Mouse (Mus musculus) heart, embryonic 16.5 days (tissue): ENCODE data around the gene Ssbp2. TPM values are rescaled to one million over a fixed set of nuclear protein-coding genes. Genes with fewer than 3 reads are reported as not detected.

Experiments
- ATAC-seq: fragments of 200-750 bp; cut with Nextera tagmentation; replicated peaks from 2 replicates; pipeline ENCODE4 v1.8.0; 2017; ENCODE audit warnings: moderate number of reproducible peaks; ENCODE audit not compliant: insufficient read depth, low FRiP score; ENCODE audit errors: extremely low read depth
- H3K27ac ChIP-seq: fragments of 300-500 bp; sonication (generic); 2 replicates; pipeline ENCODE4 v1.5.1; 2014; ENCODE audit warnings: mild to moderate bottlenecking, low read length, control low read depth, moderate library complexity
- H3K27me3 ChIP-seq: fragments of 300-500 bp; sonication (generic); 2 replicates; pipeline ENCODE4 v1.6.1; 2014; ENCODE audit warnings: low read length, mixed read lengths; ENCODE audit not compliant: control insufficient read depth, insufficient read depth
- H3K36me3 ChIP-seq: fragments of 300-500 bp; sonication (generic); 2 replicates; pipeline ENCODE4 v1.6.1; 2014; ENCODE audit not compliant: control insufficient read depth, insufficient read depth
- H3K4me1 ChIP-seq: fragments of 300-500 bp; sonication (generic); 2 replicates; pipeline ENCODE4 v1.6.1; 2014; ENCODE audit warnings: low read length, mixed read lengths; ENCODE audit not compliant: control insufficient read depth, insufficient read depth
- H3K4me2 ChIP-seq: fragments of 300-500 bp; sonication (generic); 2 replicates; pipeline ENCODE4 v1.6.1; 2014; ENCODE audit warnings: low read depth, mild to moderate bottlenecking, control low read depth, low read length
- H3K4me3 ChIP-seq: fragments of 300-500 bp; sonication (generic); 2 replicates; pipeline ENCODE4 v1.5.1; 2014; ENCODE audit warnings: mild to moderate bottlenecking, control low read depth, low read length
- H3K9ac ChIP-seq: fragments of 300-500 bp; sonication (generic); 2 replicates; pipeline ENCODE4 v1.6.1; 2014; ENCODE audit warnings: low read length, control low read depth
- H3K9me3 ChIP-seq: fragments of 300-500 bp; sonication (generic); replicated peaks from 2 replicates; pipeline ENCODE4 v1.6.1; 2016; ENCODE audit warnings: low read length; ENCODE audit not compliant: control insufficient read depth
- WGBS: fragments of 180-500 bp; shearing (Covaris S2); extraction: QIAGEN DNeasy Blood & Tissue Kit; methylation state at CpG from one replicate; pipeline ENCODE4 v1.1.7; 2014; 5-methylcytosine and 5-hydroxymethylcytosine counted together
- polyA plus RNA-seq: library from polyadenylated mRNA; unstranded; fragments of >200 nt; fragmentation: Nextera tagmentation; extraction: Ambion mirVana; gene quantifications from 2 replicates; pipeline ENCODE4 v1.2.1, GENCODE M21; 2015

Gene Ssbp2
- polyA plus RNA-seq, 1 experiment from 2014 or later: 111 TPM

GRCm38 (mm10) chr13:91616050-91616449, 156.0 kb downstream of the Ssbp2 start:
- no peak for ATAC-seq
- H3K4me1 ChIP-seq: no peaks in the 10 kb centered on the region
- H3K27ac ChIP-seq: no peak overlapping the region
- WGBS: 85% methylated on average over 3 of the region's 3 CpGs
- no peaks in the 10 kb centered on the region for H3K9me3 ChIP-seq
- H3K36me3 ChIP-seq: no peaks in the 10 kb centered on the region
- H3K4me3 ChIP-seq: no peak overlapping the region
- no peak overlapping the region for H3K9ac ChIP-seq
- no peak overlapping the region for H3K4me2 ChIP-seq
- no peaks in the 10 kb centered on the region for H3K27me3 ChIP-seq

GRCm38 (mm10) chr13:91616876-91617275, 156.8 kb downstream of the Ssbp2 start:
- H3K4me3 ChIP-seq: no peak overlapping the region
- H3K27me3 ChIP-seq: no peaks in the 10 kb centered on the region
- no peak overlapping the region for H3K9ac ChIP-seq
- H3K4me1 ChIP-seq: no peaks in the 10 kb centered on the region
- no peaks in the 10 kb centered on the region for H3K9me3 ChIP-seq
- no peak for ATAC-seq
- no peak overlapping the region for H3K27ac ChIP-seq
- no peaks in the 10 kb centered on the region for H3K36me3 ChIP-seq
- WGBS: 93% methylated on average over 5 of the region's 5 CpGs
- no peak overlapping the region for H3K4me2 ChIP-seq

DNA sequence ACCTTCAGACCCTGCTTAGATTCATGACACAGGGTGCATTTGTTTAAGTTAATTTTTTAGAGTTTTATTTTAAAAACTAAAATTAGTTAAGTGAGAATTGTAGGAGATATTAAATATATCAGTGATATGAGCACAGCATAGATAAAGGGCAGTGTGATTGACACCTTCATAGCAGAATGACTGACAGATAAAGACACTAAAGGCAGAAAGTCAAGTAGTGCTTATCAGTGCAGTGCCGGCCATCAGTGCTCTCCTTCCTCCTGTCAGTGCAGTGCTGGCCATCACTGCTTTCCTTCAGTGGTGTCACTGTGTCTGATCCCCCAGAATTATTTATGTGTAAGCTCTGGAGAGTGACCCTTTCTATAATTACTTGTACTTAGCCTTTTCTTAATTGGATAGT, 159.3 kb downstream of the Ssbp2 start:
- Histone ChIP-seq H3K4me3 (no peak overlapping the region), H3K4me2 (no peak overlapping the region), H3K36me3 (no peaks in the 10 kb centered on the region), H3K27ac (no peak overlapping the region), H3K9ac (no peak overlapping the region), H3K4me1 (no peaks in the 10 kb centered on the region), H3K27me3 (no peaks in the 10 kb centered on the region), H3K9me3 (no peaks in the 10 kb centered on the region)
- WGBS: 16% methylated on average over 1 of the region's 1 CpGs
- no peak for ATAC-seq

DNA sequence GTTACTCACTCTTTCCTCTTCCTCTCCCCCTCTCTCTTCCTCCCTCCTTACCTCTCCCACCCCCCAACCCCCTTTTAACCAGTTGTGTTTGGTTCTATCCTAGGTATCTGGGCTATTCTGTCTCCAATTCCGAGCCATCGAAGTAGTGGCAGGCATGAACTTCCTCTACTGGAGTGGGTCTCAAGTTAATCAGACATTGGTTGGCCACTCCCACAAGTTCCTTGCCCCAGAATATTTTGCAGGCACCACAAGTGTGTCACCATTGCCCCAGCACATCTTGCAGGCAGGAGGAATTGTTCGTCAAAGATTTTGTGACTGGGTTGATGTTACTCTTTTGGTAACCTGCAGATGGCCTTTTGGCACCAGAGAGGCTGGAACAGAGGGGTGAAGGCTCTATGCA, 160.5 kb downstream of the Ssbp2 start:
- H3K4me1 ChIP-seq: no peaks in the 10 kb centered on the region
- no peak overlapping the region for H3K27ac ChIP-seq
- 90% methylated on average over 3 of the region's 3 CpGs for WGBS
- no peak overlapping the region for H3K9ac ChIP-seq
- no peaks in the 10 kb centered on the region for H3K9me3 ChIP-seq
- H3K4me2 ChIP-seq: no peak overlapping the region
- no peak overlapping the region for H3K4me3 ChIP-seq
- no peaks in the 10 kb centered on the region for H3K36me3 ChIP-seq
- ATAC-seq: no peak
- no peaks in the 10 kb centered on the region for H3K27me3 ChIP-seq

- Histone ChIP-seq H3K9me3 (no peaks in the 10 kb centered on the region), H3K4me2 (no peak overlapping the region), H3K4me3 (no peak overlapping the region), H3K4me1 (peaks cover 5% of the 10 kb centered on the region), H3K27ac (no peak overlapping the region), H3K9ac (no peak overlapping the region), H3K36me3 (no peaks in the 10 kb centered on the region), H3K27me3 (no peaks in the 10 kb centered on the region)
- 75% methylated on average over 9 of the region's 9 CpGs for WGBS
- no peak for ATAC-seq
Observed at GRCm38 (mm10) chr13:91631291-91631799, 171.3 kb downstream of the Ssbp2 start.

DNA sequence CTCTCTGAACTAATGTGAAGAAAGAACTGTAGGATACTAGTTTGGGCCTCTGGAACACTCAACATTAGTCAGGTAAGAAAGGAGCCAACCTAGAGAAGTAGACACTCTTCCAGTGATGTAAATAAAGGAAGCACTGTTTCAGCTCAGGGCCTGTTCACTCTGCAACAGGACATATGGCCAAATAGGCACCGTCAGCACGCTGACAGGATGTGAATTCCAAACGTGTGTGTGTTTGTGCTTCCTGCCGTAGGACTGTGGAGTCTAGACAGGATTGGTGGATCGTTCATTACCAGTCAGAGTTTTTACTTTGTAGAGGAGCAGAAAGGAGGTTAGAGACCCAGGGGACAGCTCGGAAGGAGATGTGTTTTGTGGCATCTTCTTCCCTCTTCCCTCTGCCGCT, 174.0 kb downstream of the Ssbp2 start:
- Histone ChIP-seq H3K9me3 (no peaks in the 10 kb centered on the region), H3K4me2 (no peak overlapping the region), H3K36me3 (no peaks in the 10 kb centered on the region), H3K9ac (no peak overlapping the region), H3K27me3 (no peaks in the 10 kb centered on the region), H3K4me3 (no peak overlapping the region), H3K4me1 (peaks cover 8% of the 10 kb centered on the region), H3K27ac (no peak overlapping the region)
- WGBS: 44% methylated on average over 7 of the region's 7 CpGs
- ATAC-seq: no peak

GRCm38 (mm10) chr13:91635957-91636356, 175.9 kb downstream of the Ssbp2 start:
- Histone ChIP-seq H3K9me3 (no peaks in the 10 kb centered on the region), H3K4me2 (no peak overlapping the region), H3K36me3 (no peaks in the 10 kb centered on the region), H3K9ac (no peak overlapping the region), H3K4me1 (peaks cover 8% of the 10 kb centered on the region), H3K4me3 (no peak overlapping the region), H3K27me3 (no peaks in the 10 kb centered on the region), H3K27ac (no peak overlapping the region; the same call in 1 of the 2 replicates)
- WGBS: 71% methylated on average over 2 of the region's 2 CpGs
- ATAC-seq: no peak

- no peaks in the 10 kb centered on the region for H3K9me3 ChIP-seq
- 17% methylated on average over 5 of the region's 5 CpGs for WGBS
- peak; percentile 60 for ATAC-seq
- H3K27me3 ChIP-seq: no peaks in the 10 kb centered on the region
- H3K36me3 ChIP-seq: no peaks in the 10 kb centered on the region
- no peak overlapping the region for H3K27ac ChIP-seq
- no peak overlapping the region for H3K9ac ChIP-seq
- H3K4me2 ChIP-seq: no peak overlapping the region
- H3K4me1 ChIP-seq: peaks cover 6% of the 10 kb centered on the region
- no peak overlapping the region for H3K4me3 ChIP-seq
Observed at GRCm38 (mm10) chr13:91636814-91637213, 176.7 kb downstream of the Ssbp2 start.

DNA sequence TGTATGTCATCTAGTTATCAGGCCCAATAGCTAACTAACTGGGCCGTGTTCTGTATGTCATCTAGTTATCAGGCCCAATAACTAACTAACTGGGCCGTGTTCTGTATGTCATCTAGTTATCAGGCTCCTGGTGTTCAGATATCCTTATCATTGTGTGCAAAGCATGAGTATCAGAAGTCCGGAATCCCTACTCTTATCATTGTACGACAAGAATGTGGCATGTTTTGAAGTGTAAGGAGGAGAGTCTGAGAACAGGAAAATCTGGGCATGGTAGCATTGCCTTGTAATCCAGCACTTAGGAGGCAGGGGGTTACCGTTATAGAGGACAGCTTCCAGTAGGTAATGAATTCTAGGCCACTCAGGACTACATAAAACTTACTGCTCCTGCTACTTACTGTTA, 178.8 kb downstream of the Ssbp2 start:
- ATAC-seq: no peak
- no peak overlapping the region for H3K4me2 ChIP-seq
- WGBS: 18% methylated on average over 5 of the region's 5 CpGs

More for the DNA sequence above, 178.8 kb downstream of the Ssbp2 start:
- Histone ChIP-seq H3K9ac (no peak overlapping the region), H3K4me3 (no peak overlapping the region), H3K9me3 (no peaks in the 10 kb centered on the region), H3K27ac (no peak overlapping the region), H3K4me1 (peaks cover 6% of the 10 kb centered on the region), H3K27me3 (no peaks in the 10 kb centered on the region), H3K36me3 (no peaks in the 10 kb centered on the region)
